Mouse (Mus musculus) heart, adult 2 months (tissue): Measurements from ENCODE around the gene Uap1.

ENCODE experiments used
- CTCF ChIP-seq: fragments of 200-600 bp; IDR thresholded peaks from 2 replicates; pipeline ENCODE4 v1.8.1; 2022; ENCODE audit warnings: antibody characterized with exemption, mild to moderate bottlenecking, moderate library complexity
- EP300 ChIP-seq: fragments of 200-500 bp; IDR thresholded peaks from 2 replicates; pipeline ENCODE4 v1.6.1; 2011; ENCODE audit warnings: low read depth, low read length, control low read depth; ENCODE audit not compliant: insufficient read depth
- POLR2A ChIP-seq: fragments of 200-500 bp; IDR thresholded peaks from 2 replicates; pipeline ENCODE4 v1.6.1; 2011; ENCODE audit warnings: mild to moderate bottlenecking, low read depth, low read length, control low read depth; ENCODE audit not compliant: insufficient read depth

GRCm38 (mm10) chr1:170109776-170110515 lies 64.8 kb downstream of the Uap1 start:
- TF ChIP-seq EP300 (no peak), POLR2A (no peak), CTCF (no peak)
